Mouse (Mus musculus) neural tube, embryonic 11.5 days (tissue): Measurements from ENCODE around the gene Ifnz. TPM values are rescaled to one million over a fixed set of nuclear protein-coding genes. Genes with fewer than 3 reads are reported as not detected.
"Not testable (repeated sequence)": the region's sequence is repeated elsewhere in the genome, so short reads cannot be mapped to it uniquely, and the experiment has no call there.

Source experiments
- ATAC-seq: fragments of 200-750 bp; cut with Nextera tagmentation; 2 replicates; pipeline ENCODE4 v1.8.0; 2017; ENCODE audit warnings: moderate number of reproducible peaks, mild to moderate bottlenecking, moderate TSS enrichment, moderate library complexity; ENCODE audit not compliant: insufficient read depth, low FRiP score, low TSS enrichment
- DNase-seq: peaks from one replicate; pipeline ENCODE4 v3.0.0-alpha.2; 2015; ENCODE audit warnings: low spot score
- H3K27ac ChIP-seq: fragments of 300-500 bp; sonication (generic); 2 replicates; pipeline ENCODE4 v1.5.1; 2014; ENCODE audit warnings: low read depth, mild to moderate bottlenecking, low read length
- H3K27me3 ChIP-seq: fragments of 300-500 bp; sonication (generic); 2 replicates; pipeline ENCODE4 v1.6.1; 2014; ENCODE audit warnings: mild to moderate bottlenecking, low read length, mixed read lengths; ENCODE audit not compliant: control insufficient read depth, insufficient read depth
- H3K36me3 ChIP-seq: fragments of 300-500 bp; sonication (generic); 2 replicates; pipeline ENCODE4 v1.6.1; 2014; ENCODE audit warnings: mild to moderate bottlenecking, low read length, moderate library complexity, mixed read lengths; ENCODE audit not compliant: control insufficient read depth, insufficient read depth
- H3K4me1 ChIP-seq: fragments of 300-500 bp; sonication (generic); 2 replicates; pipeline ENCODE4 v1.6.1; 2014; ENCODE audit warnings: low read length, mixed read lengths; ENCODE audit not compliant: control insufficient read depth, insufficient read depth
- H3K4me2 ChIP-seq: fragments of 300-500 bp; sonication (generic); 2 replicates; pipeline ENCODE4 v1.6.1; 2014; ENCODE audit warnings: low read depth, mild to moderate bottlenecking, moderate library complexity
- H3K4me3 ChIP-seq: fragments of 300-500 bp; sonication (generic); 2 replicates; pipeline ENCODE4 v1.5.1; 2014; ENCODE audit warnings: low read depth, low read length
- H3K9ac ChIP-seq: fragments of 300-500 bp; sonication (generic); 2 replicates; pipeline ENCODE4 v1.6.1; 2014; ENCODE audit warnings: mild to moderate bottlenecking, low read length
- H3K9me3 ChIP-seq: fragments of 300-500 bp; sonication (generic); 2 replicates; pipeline ENCODE4 v1.6.1; 2016; ENCODE audit warnings: low read length; ENCODE audit not compliant: control insufficient read depth
- WGBS: fragments of 180-500 bp; shearing (Covaris S2); extraction: QIAGEN DNeasy Blood & Tissue Kit; methylation state at CpG from one replicate; pipeline ENCODE4 v1.1.7; 2014; 5-methylcytosine and 5-hydroxymethylcytosine counted together
- polyA plus RNA-seq: library from polyadenylated mRNA; unstranded; fragments of >200 nt; fragmentation: Nextera tagmentation; extraction: Ambion mirVana; gene quantifications from 2 replicates; pipeline ENCODE4 v1.2.1, GENCODE M21; 2014

Ifnz gene
- polyA plus RNA-seq, 1 experiment from 2014 or later: not detected

DNA sequence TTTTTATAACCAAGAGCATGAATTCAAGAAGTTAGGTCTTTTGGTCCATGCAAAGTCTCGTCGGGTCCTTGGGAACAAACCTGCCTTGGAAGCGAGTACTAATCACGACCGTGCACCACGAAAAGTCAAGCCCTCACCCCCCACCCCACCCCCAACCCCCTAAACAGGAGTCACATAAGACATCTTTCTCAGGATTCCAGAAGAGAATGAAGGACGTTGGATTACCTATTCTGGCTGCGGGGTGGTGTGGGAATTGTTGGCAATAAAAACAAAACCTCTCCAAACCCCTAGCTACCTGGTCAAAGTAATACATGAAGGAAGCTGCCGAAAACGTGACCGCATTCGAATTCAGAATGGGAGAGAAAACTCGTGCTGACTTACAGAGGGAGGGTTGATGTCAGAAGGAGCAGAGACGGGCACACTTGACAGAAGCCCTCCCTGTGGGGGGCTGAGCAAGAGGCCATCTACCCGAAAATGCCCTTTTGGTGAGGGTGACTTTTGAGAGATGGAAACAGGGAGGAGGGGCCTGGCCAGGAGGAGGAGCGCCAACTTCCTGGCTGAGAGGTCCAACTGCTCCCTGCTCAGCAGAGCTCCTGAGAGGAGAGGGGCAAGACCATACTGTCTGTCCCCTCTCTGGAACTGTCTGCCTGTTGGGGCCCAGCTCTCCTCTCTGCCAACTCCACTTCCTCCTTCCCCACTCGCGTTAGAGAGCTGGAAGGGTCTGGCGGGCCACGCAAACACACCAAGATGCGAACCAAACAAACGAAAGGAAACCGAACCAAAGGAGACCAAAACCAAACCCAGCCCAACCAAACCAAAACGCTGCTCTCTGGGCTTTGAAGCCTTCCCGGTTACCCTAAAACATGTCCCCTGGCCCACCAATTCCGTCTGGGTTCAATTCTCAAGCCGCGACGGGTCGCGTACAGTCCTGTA is 25.1 kb upstream of the Ifnz start:
- ATAC-seq, H3K4me1 ChIP-seq, H3K36me3 ChIP-seq, H3K27me3 ChIP-seq, H3K9me3 ChIP-seq: not testable (repeated sequence)
- H3K27ac ChIP-seq: peak overlapping the region; percentile 67
- H3K9ac ChIP-seq: peak overlapping the region; percentile 3
- H3K4me2 ChIP-seq: peak overlapping the region; percentile 49
- 14% methylated on average over 28 of the region's 31 CpGs for WGBS
- peak overlapping the region; percentile 30 for H3K4me3 ChIP-seq
- DNase-seq: peak; percentile 35

DNA sequence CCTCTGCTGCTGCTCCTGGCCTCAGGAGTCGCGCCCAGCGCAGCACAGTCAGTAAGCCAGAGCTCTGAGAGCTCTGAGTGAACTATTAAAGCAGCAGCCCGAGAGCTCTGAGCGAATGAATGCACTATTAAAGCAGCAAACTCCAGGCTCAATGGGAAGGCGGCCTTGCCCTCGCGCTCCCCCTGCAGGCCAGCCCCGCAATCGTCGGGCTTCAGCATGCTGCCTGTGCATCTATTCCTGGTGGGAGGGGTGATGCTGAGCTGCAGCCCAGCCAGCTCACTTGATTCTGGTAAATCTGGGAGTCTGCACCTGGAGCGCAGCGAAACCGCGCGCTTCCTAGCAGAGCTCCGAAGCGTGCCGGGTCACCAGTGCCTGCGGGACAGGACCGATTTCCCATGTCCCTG is 24.3 kb upstream of the Ifnz start:
- H3K9ac ChIP-seq, H3K4me1 ChIP-seq, H3K27me3 ChIP-seq, H3K9me3 ChIP-seq, H3K36me3 ChIP-seq: not testable (repeated sequence)
- Histone ChIP-seq H3K27ac (peak overlapping the region; percentile 67), H3K4me3 (peak overlapping the region; percentile 30), H3K4me2 (peak overlapping the region; percentile 49)
- DNase-seq (peak; percentile 87), ATAC-seq (peak; percentile 100)
- 0% methylated on average over 19 of the region's 21 CpGs for WGBS

DNA sequence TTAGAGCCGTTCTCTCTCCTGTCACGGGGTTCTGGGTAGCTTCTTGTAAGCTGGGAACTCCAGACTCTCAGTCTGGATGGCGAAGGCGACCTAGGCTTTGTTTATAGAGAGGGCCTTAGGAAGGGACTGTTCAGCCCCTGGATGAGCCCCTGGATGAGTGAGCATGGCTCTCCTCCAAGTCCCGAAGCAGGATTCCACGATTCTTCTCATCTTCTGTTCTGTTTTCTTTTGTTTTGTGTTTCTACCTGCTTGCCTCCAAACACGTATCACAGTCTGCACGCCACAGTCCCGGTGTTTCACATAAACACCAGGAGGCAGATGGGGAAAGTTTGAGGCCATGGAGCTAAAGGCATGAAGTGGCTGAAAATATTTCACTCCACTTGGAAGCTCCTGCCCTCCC is 23.2 kb upstream of the Ifnz start:
- not testable (repeated sequence) for H3K27me3 ChIP-seq, H3K36me3 ChIP-seq, H3K9me3 ChIP-seq, H3K4me2 ChIP-seq, ATAC-seq, DNase-seq, H3K4me3 ChIP-seq, H3K27ac ChIP-seq, H3K9ac ChIP-seq, H3K4me1 ChIP-seq
- WGBS: 85% methylated on average over 9 of the region's 9 CpGs

- peak within 1 kb of the TSS; percentile 12; the same call in 1 of the 2 replicates for H3K4me3 ChIP-seq
- H3K27me3 ChIP-seq, H3K4me1 ChIP-seq, H3K36me3 ChIP-seq, DNase-seq, ATAC-seq, H3K9me3 ChIP-seq, H3K27ac ChIP-seq, H3K9ac ChIP-seq: not testable (repeated sequence)
- peak within 1 kb of the TSS; percentile 32 for H3K4me2 ChIP-seq
- 36% methylated on average over 6 of the region's 14 CpGs for WGBS
Measured at GRCm38 (mm10) chr4:88759610-88760268, 22.2 kb upstream of the Ifnz start, which contains the start of gene Gm13283. TSS of gene Gm13283 (plus strand) at chr4:88760119.

DNA sequence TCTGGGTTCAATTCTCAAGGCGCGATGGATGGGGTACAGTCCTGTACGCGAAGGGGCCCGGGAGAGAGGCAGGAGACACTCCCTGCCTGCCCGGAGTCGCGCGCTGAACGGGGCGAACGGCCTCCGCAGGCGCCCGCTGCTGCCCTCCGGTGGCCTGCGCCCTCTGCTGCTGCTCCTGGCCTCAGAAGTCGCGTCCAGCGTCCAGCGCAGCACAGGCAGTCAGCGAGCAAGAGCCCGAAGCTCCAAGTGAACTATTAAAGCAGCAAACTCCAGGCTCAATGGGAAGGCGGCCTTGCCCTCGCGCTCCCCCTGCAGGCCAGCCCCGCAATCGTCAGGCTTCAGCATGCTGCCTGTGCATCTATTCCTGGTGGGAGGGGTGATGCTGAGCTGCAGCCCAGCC is 21.5 kb upstream of the Ifnz start:
- 0% methylated on average over 18 of the region's 28 CpGs for WGBS
- not testable (repeated sequence) for H3K36me3 ChIP-seq, H3K9ac ChIP-seq, H3K4me1 ChIP-seq, H3K27me3 ChIP-seq, ATAC-seq, H3K9me3 ChIP-seq, H3K27ac ChIP-seq
- Histone ChIP-seq H3K4me3 (peak overlapping the region; percentile 12; the same call in 1 of the 2 replicates), H3K4me2 (peak overlapping the region; percentile 32)
- peak; percentile 80 for DNase-seq

DNA sequence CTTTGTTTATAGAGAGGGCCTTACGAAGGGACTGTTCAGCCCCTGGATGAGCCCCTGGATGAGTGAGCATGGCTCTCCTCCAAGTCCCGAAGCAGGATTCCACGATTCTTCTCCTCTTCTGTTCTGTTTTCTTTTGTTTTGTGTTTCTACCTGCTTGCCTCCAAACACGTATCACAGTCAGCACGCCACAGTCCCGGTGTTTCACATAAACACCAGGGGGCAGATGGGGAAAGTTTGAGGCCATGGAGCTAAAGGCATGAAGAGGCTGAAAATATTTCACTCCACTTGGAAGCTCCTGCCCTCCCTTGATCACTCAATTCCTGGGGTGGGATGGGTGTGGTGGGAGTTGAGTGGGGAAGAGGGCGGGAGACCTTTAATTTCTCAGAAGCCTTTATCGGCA is 20.2 kb upstream of the Ifnz start:
- H3K27ac ChIP-seq, ATAC-seq, H3K4me2 ChIP-seq, H3K4me1 ChIP-seq, H3K9me3 ChIP-seq, DNase-seq, H3K4me3 ChIP-seq, H3K9ac ChIP-seq, H3K36me3 ChIP-seq, H3K27me3 ChIP-seq: not testable (repeated sequence)
- WGBS: 78% methylated on average over 6 of the region's 8 CpGs

DNA sequence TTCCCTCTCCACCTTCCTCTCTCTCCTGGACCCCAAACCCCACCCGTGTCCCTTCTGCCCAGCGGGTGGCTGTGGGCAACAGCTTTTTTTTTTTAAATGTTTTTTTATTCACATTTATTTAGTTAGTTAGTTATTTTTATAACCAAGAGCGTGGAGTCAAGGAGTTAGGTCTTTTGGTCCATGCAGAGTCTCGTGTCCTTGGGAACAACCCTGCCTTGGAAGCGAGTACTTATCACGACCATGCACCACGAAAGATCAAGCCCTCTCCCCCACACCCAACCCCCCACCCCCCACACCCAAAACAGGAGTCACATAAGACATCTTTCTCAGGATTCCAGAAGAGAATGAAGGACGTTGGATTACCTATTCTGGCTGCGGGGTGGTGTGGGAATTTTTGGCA is 19.6 kb upstream of the Ifnz start:
- not testable (repeated sequence) for H3K9me3 ChIP-seq, H3K4me1 ChIP-seq, ATAC-seq, H3K9ac ChIP-seq, H3K36me3 ChIP-seq, H3K27me3 ChIP-seq, DNase-seq, H3K4me3 ChIP-seq, H3K4me2 ChIP-seq, H3K27ac ChIP-seq
- 63% methylated on average over 9 of the region's 9 CpGs for WGBS

DNA sequence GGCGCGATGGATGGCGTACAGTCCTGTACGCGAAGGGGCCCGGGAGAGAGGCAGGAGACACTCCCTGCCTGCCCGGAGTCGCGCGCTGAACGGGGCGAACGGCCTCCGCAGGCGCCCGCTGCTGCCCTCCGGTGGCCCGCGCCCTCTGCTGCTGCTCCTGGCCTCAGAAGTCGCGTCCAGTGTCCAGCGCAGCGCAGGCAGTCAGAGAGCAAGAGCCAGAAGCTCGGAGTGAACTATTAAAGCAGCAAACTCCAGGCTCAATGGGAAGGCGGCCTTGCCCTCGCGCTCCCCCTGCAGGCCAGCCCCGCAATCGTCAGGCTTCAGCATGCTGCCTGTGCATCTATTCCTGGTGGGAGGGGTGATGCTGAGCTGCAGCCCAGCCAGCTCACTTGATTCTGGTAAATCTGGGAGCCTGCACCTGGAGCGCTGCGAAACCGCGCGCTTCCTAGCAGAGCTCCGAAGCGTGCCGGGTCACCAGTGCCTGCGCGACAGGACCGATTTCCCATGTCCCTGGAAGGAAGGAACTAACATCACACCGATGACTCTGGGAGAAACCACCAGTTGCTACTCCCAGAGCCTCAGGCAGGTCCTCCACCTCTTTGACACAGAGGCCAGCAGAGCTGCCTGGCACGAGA is 18.4 kb upstream of the Ifnz start:
- WGBS: 6% methylated on average over 22 of the region's 42 CpGs
- H3K4me1 ChIP-seq: not testable (repeated sequence)
- peak; percentile 72 for DNase-seq

More for the DNA sequence above, 18.4 kb upstream of the Ifnz start:
- not testable (repeated sequence) for H3K9ac ChIP-seq, H3K27me3 ChIP-seq, ATAC-seq, H3K27ac ChIP-seq, H3K36me3 ChIP-seq, H3K4me3 ChIP-seq, H3K9me3 ChIP-seq
- peak overlapping the region; percentile 32; the same call in 1 of the 2 replicates for H3K4me2 ChIP-seq
